Mouse (Mus musculus) forebrain, embryonic 14.5 days (tissue): ENCODE data around the gene Tmem200a. TPM values are rescaled to one million over a fixed set of nuclear protein-coding genes. Genes with fewer than 3 reads are reported as not detected.

Experiments used
- ATAC-seq: fragments of 200-750 bp; cut with Nextera tagmentation; 2 replicates; pipeline ENCODE4 v1.8.0; 2017; ENCODE audit warnings: mild to moderate bottlenecking, moderate library complexity
- DNase-seq: peaks from one replicate; pipeline ENCODE4 v3.0.0-alpha.2; 2015; ENCODE audit warnings: low spot score
- H3K27ac ChIP-seq: fragments of 300-500 bp; sonication (generic); 2 replicates; pipeline ENCODE4 v1.5.1; 2014; ENCODE audit warnings: low read depth, mild to moderate bottlenecking, control low read depth, low read length, moderate library complexity
- H3K27me3 ChIP-seq: fragments of 300-500 bp; sonication (generic); replicated peaks from 2 replicates; pipeline ENCODE4 v1.6.1; 2014; ENCODE audit warnings: low read length, control low read depth, mixed read lengths; ENCODE audit not compliant: control insufficient read depth, insufficient read depth
- H3K36me3 ChIP-seq: fragments of 300-500 bp; sonication (generic); 2 replicates; pipeline ENCODE4 v1.6.1; 2014; ENCODE audit warnings: low read length, control low read depth; ENCODE audit not compliant: control insufficient read depth, insufficient read depth
- H3K4me1 ChIP-seq: fragments of 300-500 bp; sonication (generic); 2 replicates; pipeline ENCODE4 v1.6.1; 2014; ENCODE audit warnings: antibody characterized with exemption, low read length, control low read depth; ENCODE audit not compliant: control insufficient read depth, insufficient read depth
- H3K4me2 ChIP-seq: fragments of 300-500 bp; sonication (generic); 2 replicates; pipeline ENCODE4 v1.6.1; 2014; ENCODE audit warnings: mild to moderate bottlenecking, control low read depth, low read length
- H3K4me3 ChIP-seq: fragments of 300-500 bp; sonication (generic); 2 replicates; pipeline ENCODE4 v1.5.1; 2014; ENCODE audit warnings: low read depth, low read length, control low read depth
- H3K9ac ChIP-seq: fragments of 300-500 bp; sonication (generic); 2 replicates; pipeline ENCODE4 v1.6.1; 2014; ENCODE audit warnings: mild to moderate bottlenecking, low read length, control low read depth, moderate library complexity
- H3K9me3 ChIP-seq: fragments of 300-500 bp; sonication (generic); replicated peaks from 2 replicates; pipeline ENCODE4 v1.6.1; 2016; ENCODE audit warnings: low read length, control low read depth, mixed read lengths; ENCODE audit not compliant: control insufficient read depth
- WGBS: fragments of 180-500 bp; shearing (Covaris S2); extraction: QIAGEN DNeasy Blood & Tissue Kit; methylation state at CpG from one replicate; pipeline ENCODE4 v1.1.7; 2014; 5-methylcytosine and 5-hydroxymethylcytosine counted together
- polyA plus RNA-seq: library from polyadenylated mRNA; unstranded; fragments of >200 nt; fragmentation: Nextera tagmentation; extraction: Ambion mirVana; gene quantifications from 2 replicates; pipeline ENCODE4 v1.2.1, GENCODE M21; 2014

Gene Tmem200a
- polyA plus RNA-seq, 1 experiment from 2014 or later: 19.4 TPM

GRCm38 (mm10) chr10:25877731-25878130 is 201.1 kb downstream of the Tmem200a start:
- WGBS: 60% methylated on average over 2 of the region's 2 CpGs
- Histone ChIP-seq H3K27ac (no peak overlapping the region), H3K4me1 (no peaks in the 10 kb centered on the region), H3K9ac (no peak overlapping the region), H3K27me3 (no peaks in the 10 kb centered on the region), H3K4me3 (no peak overlapping the region), H3K36me3 (no peaks in the 10 kb centered on the region), H3K9me3 (no peaks in the 10 kb centered on the region), H3K4me2 (no peak overlapping the region)
- DNase-seq: peak; percentile 19
- ATAC-seq: no peak

- no peak overlapping the region for H3K4me2 ChIP-seq
- no peak overlapping the region for H3K9ac ChIP-seq
- no peaks in the 10 kb centered on the region for H3K4me1 ChIP-seq
- no peak overlapping the region for H3K27ac ChIP-seq
- no peak for DNase-seq
- WGBS: 71% methylated on average over 3 of the region's 3 CpGs
- H3K27me3 ChIP-seq: no peaks in the 10 kb centered on the region
- no peaks in the 10 kb centered on the region for H3K9me3 ChIP-seq
- ATAC-seq: no peak
- no peaks in the 10 kb centered on the region for H3K36me3 ChIP-seq
- no peak overlapping the region for H3K4me3 ChIP-seq
Observed at GRCm38 (mm10) chr10:25876809-25877208, 202.0 kb downstream of the Tmem200a start.

GRCm38 (mm10) chr10:25868739-25869138 is 210.1 kb downstream of the Tmem200a start:
- no peak for DNase-seq
- no peak overlapping the region for H3K4me3 ChIP-seq
- no peaks in the 10 kb centered on the region for H3K9me3 ChIP-seq
- no peaks in the 10 kb centered on the region for H3K27me3 ChIP-seq
- no peaks in the 10 kb centered on the region for H3K4me1 ChIP-seq
- H3K36me3 ChIP-seq: no peaks in the 10 kb centered on the region
- H3K4me2 ChIP-seq: no peak overlapping the region
- H3K9ac ChIP-seq: no peak overlapping the region
- no peak overlapping the region for H3K27ac ChIP-seq
- WGBS: 60% methylated on average over 6 of the region's 6 CpGs
- no peak for ATAC-seq

Other genes starting within 250 kb of the Tmem200a start
- gene Gm9767, start 797 bp downstream of the Tmem200a start, polyA plus RNA-seq: 0.93 and 1.3 TPM in 2 replicates
- gene Samd3, start 150.7 kb upstream of the Tmem200a start, polyA plus RNA-seq: 6.7 and 10.5 TPM in 2 replicates